Mouse (Mus musculus) ovary, postnatal 36 days (tissue): Measurements from ENCODE around the gene Nhlrc1.

Experiments used
- DNase-seq: peaks from one replicate; pipeline ENCODE4 v3.0.0; 2022; ENCODE audit warnings: low spot score, mixed read lengths

The Nhlrc1 gene

DNA sequence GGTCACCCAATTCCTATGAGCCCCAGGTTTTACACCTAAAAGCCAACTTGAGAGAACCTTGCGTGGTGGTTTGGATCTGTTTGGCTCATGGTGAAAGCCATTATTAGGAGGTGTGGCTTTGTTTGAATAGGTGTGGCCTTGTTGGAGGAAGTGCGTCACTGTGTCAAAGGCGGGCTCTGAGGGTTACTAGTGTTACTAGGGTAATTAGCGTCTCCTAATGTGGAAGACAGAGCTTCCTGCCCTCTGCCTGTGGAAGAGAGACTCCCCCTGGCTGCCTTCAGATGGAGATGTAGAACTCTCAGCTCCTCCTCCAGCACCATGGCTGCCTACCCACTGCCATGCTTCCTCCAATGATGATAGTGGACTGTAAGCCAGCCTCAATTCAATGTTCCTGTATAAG lies 13.1 kb downstream of the Nhlrc1 start:
- no peak for DNase-seq

DNA sequence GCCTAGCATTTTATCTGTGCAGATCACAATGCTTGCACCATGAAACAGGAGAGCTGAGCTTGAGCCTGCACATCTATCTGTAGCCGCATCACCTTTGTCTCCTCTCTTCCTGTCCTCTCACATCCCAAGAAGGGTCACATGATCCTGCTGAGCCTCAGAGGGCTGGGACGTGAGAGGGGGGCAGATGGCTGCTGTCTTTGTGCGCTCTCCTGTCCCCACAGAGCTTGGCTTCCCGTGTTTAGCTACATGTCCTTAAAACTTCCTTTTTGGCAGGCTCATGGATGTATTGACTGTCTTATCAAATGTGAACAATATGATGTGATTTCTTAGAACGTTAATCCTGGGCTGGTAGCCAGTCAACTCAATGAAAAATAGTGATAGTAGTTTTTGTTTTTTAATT lies 15.2 kb downstream of the Nhlrc1 start:
- no peak for DNase-seq

DNA sequence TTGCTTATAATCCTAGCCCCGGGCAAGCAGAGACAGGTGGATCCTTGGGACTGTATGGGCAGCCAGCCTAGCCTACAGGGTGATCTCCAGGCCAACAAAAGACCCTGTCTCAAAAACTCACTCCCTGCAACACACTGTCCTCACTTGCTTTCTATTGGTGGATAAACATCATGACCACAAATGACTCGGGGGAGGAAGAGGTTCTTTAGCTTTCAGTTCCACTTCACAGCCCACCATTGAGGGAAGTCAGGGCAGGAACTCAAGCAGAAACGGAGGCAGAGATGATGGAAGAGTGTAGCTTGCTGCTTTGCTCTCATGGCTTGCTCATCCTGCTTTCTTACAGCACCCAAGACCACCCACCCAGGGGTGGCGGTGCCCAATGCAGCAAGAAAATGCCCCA lies 17.3 kb downstream of the Nhlrc1 start:
- DNase-seq, result no peak

DNA sequence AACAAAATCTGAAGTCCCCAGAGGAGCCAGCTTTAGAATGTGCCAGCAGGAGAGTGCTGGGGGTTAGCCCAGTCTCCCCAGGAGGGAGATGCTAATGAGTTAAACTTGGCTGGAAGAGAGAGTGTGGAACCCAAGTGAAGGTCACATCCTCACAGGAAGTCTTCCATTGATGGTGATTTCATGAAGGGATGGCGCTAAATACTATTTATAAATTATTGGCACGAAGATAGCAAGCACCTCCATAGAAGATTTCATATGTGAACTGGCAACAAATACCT lies 21.4 kb downstream of the Nhlrc1 start:
- DNase-seq, result no peak

DNA sequence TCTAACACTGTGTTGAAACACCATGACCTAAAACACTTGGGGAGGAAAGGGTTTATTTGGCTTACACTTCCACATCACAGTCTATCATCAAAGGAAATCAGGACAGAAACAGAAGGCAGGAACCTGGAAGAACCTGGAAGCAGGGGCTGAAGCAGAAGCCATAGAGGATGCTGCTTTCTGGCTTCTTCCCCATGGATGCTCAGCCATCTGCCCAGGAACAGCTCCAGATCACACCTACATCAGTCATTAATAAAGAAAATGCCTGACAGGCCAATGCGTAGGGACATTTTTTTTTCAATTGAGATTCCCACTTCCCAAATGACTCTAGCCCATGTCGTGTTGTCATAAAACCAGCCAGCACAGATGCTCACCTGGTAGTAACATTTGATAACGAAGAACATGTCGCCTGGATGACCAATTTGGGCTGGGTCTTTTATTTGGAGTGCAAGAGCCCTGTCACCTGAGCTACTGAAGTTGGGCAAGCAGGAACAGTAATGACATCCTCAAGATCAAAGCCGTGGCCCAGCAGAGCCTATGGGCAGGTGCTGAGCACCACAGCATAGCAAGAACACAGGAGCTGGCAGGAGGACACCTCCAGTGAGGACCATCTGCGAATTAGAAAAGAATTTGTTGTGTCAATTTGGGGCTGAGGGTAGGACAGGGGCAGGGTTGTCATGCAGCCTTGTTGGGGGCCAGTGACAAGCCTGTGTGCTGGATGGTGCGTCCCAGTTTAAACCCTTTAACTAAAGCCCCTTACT lies 22.0 kb downstream of the Nhlrc1 start:
- no peak for DNase-seq

DNA sequence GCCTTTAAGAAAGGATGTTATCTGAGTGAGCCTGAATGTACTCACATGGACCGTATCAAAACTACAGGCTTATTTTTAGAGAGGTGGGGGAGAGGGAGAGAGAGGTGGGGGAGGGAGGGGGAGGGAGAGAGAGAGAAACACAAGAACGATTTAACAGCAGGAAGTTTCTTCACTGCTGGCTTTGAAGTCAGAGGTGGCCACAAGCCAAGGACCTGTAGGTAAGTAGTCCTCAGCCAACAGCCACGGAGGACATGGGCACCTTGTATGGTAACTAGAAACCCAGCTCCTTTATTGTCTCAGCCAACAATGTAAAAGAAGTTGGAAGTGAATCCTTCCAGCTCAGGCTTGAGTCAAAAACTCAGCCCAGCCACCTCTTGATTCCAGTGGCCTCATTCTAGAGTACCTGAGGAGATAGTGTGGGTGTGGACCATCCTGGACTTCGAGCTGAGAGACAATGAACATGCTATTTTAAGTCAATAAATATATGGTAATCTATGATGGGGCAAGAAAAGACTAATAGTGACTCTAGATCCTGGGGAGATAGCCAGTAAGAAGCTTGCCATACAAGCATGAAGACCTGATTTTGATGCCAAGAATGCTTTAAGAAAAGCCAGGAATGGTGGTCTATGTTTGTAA lies 24.2 kb downstream of the Nhlrc1 start:
- DNase-seq, result no peak

DNA sequence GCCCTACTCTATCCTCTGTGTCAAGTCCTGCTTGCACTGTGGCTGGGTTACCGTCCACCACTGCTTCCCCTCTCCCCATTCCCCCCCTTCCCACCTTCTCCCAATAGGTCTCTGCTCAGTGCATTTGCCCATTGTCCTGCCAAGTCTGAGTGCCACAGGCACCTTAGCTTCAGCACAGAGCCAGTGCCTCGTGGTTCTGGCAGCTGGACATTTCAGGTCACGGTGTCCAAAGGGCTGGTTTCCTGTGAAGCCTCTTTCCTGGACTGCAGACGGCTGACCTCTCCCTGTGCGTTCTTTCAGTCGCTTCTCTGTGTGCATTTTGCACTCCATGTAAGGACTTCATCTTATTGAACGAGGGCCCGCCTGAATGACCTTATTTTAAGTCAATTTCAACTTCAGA lies 26.7 kb downstream of the Nhlrc1 start:
- DNase-seq, result no peak

DNA sequence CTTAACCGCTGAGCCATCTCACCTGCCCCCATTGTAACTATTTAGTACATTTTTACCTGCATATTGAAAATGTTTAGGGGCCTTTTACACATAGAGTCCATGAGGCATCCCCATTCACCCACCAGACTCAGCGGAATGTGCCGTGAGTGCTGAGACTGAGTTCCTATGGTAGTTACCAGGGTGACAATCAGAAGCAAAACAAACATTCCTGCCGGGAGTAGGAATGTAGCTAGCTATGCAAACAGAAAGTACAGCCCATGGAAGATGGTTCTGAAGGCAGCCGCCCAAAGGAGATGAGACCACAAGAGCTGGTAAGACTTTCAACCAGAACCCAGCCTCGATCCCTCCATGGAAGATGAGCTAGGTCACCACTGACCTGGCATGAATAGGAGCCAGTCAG lies 28.4 kb downstream of the Nhlrc1 start:
- DNase-seq, result no peak

DNA sequence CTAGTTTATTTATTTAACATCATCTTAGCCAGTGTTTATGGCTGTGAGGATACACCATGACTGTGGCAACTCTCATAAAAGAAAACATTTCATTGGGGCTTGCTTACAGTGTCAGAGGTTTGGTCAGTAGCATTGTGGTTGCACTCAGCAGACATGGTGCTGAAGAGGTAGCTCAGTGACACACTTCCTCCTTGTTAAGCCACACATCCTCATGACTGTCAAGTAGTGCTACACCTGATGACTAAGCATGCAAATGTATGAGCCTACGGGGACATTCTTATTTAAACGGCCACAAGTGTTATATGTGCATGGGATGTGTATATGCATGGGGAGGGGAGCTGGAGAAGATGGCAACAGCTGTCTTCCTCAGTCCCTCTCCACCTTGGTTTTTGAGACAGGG lies 30.8 kb downstream of the Nhlrc1 start:
- DNase-seq, result no peak

DNA sequence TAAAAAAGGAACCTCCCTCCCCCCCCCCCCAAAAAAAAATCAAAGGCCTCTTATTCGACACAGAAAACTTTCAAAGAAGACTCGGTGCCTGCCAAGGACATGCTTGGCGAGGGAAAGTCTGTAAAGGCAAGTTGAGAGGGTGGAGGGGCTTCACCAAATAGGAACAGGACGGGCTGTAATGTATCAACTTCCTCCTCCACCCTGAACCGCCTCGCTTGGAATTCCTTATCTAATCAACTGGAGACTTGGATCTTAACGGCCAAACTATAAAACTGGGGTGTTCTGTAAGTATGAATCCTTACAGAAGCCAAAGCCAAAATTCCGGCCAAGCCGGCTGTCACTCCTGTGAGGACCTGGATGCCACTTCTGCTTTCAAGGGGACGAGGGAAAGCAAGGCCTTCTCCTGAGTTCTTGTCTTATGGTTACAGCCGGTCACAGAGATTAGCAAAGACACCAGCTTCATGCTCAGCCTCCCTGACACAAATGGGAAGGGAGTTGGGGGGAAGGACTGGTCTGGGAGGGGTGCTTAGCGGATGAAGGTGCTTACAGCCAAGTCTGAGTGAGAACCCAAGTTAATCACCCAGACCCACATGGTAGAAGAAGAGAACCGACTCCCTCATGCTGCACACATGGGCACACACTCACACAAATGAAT lies 34.7 kb downstream of the Nhlrc1 start:
- no peak for DNase-seq

DNA sequence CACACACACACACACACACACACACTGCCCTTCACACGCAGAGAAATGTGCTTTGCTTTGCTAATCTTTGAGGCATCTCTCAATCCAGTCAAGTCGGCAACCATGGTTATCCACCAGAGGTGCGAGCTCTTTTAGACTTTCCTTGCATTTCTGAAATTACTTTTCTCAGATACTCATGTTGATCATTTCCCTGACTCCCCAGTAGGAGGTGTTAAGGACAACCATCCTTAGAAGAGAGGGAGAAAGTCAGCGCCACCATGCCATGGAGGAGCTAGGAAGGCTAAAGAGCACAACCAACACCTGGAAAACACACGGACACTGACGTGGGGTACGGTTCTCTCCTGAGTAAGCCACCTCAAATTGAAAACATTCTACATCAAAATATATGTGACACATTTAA lies 38.1 kb downstream of the Nhlrc1 start:
- no peak for DNase-seq

DNA sequence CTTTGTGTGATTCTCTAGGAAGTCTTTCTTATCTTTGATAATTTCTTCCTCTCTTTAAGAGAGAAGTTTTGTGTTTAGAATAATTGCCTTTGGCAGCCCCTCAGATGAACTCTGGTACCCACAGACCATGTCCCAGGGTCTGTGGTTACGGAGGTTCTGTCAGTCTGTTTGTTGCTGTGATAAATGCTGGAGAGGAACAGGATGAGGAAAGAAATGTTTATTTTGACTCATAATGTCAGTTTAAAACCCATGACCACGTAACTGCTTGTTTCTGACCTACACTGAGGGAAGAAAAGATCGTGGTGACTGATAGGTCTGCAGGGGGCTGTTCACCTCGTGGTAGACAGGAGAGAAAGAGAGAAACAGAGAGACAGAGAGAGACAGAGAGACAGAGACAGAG lies 38.7 kb downstream of the Nhlrc1 start:
- DNase-seq, result no peak

DNA sequence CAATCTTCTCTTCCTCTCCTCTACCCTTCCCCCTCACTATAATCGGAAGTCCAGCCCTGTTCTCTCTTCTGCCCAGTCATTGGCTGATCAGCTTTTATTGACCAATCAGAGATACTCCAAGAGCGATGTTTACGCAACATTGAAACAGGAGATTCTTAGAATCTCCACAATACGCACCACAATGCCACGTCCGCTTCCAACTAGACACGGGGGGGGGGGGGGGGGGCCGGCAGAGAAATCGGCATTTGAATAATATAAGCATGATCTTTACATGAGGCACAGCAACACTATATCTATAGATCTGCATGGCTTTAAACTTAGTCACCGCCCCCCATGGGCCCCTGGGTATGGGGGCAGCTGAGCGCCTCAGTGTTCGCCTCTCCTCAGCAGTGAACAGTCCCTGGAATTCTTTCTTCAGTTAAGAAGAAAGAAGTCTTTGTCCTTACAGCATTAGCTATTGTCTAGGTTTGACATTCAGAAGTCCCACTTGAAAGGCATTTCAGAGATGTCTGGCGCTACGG lies 39.6 kb downstream of the Nhlrc1 start:
- no peak for DNase-seq

DNA sequence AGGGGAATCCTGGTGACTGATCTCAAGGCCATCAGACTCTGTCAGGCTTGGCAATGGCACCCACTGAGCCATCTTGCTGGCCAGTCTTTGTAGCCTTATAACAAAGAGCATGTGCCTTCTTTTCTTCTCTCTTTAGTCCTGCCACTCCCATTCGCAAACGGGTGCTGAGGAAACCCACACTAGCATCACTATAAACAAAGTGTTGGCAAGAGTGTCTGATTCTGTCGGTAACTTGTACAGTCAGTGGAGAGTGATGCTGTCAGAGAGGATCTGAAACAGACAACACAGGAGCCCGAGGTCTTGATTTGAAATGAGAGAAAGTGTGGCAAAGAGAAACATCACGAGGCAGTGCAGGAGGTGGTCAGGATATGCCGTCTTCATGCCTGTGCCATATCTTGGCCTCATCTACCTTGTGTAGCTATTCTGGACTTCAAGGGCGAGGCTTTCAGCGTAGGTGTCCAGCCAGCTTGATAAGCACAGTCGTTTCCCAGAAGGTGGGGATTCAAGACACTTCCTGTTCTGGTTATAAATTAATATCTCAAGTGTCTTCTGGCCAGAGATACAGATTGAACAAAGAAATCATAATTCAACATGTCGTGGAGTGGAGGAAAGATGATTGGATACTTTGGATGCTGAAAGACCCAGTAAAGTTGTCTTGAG lies 44.2 kb downstream of the Nhlrc1 start:
- DNase-seq, result no peak

DNA sequence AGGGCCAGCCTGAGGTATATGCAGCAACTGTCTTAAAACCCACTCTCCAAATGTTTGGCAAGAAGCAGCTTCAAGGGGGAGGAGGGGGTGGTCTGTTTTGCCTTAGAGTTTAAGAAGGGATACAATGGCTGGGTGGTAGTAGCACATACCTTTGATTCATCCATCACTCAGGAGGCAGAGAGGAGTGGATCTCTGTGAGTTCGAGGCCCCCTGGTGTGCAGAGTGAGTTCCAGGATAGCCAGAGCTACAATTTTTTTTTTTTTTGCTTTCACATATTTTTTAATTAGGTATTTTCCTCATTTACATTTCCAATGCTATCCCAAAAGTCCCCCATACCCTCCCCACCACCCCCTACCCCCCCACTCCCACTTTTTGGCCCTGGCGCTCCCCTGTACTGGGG lies 46.0 kb downstream of the Nhlrc1 start:
- DNase-seq, result no peak

DNA sequence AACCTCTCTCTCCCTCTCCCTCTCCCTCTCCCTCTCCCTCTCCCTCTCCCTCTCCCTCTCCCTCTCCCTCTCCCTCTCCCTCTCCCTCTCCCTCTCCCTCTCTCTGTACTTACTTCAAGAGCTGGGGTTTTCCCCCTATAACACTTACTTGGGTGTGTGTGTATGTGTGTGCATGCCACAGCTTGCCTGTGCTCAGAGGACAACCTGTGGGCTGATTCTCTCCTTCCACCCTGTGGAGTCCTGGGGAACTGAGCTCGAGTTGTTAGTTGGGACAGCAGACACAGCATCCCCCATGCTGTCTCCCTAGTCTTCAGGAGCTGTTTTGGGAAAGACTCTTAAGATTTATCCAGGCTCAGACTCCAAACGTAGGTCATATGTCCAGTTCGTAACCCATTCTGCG lies 47.3 kb downstream of the Nhlrc1 start:
- DNase-seq, result no peak
